Mouse (Mus musculus): ENCODE data around the gene Slfn3. TPM values are rescaled to one million over a fixed set of nuclear protein-coding genes. Genes with fewer than 3 reads are reported as not detected.
"Not testable (repeated sequence)": the region's sequence is repeated elsewhere in the genome, so short reads cannot be mapped to it uniquely, and the experiment has no call there.

The Slfn3 gene
- polyA plus RNA-seq, 1 experiment from 2014 or later: 2.0 TPM

- peaks cover 19% of the 10 kb centered on the region for H3K36me3 ChIP-seq (ENCODE audit: control insufficient read depth, insufficient read depth)
- 13% methylated on average over 9 of the region's 9 CpGs for WGBS (ENCODE audit: insufficient replicate concordance)
- peak; percentile 91 for ATAC-seq (ENCODE audit: low read depth)
- peak overlapping the region; percentile 74 for H3K4me3 ChIP-seq (ENCODE audit: low read depth, low read length)
- peak overlapping the region; percentile 75 for H3K4me2 ChIP-seq (ENCODE audit: low read depth, low read length)
- H3K27me3 ChIP-seq (ENCODE audit: control insufficient read depth, insufficient read depth, low read depth, low read length): no peaks in the 10 kb centered on the region
- H3K9ac ChIP-seq (ENCODE audit: low read depth, low read length): peak overlapping the region; percentile 79
- H3K27ac ChIP-seq (ENCODE audit: low read length): peak overlapping the region; percentile 93
- no peaks in the 10 kb centered on the region for H3K9me3 ChIP-seq (replicated peaks; ENCODE audit: control insufficient read depth, low read length)
- peaks cover 9% of the 10 kb centered on the region for H3K4me1 ChIP-seq (ENCODE audit: control insufficient read depth, low read depth, low read length)
Observed at GRCm38 (mm10) chr11:83224217-83224616, 33.1 kb downstream of the Slfn3 start.

- Histone ChIP-seq H3K27me3 (ENCODE audit: control insufficient read depth, insufficient read depth, low read depth, low read length) (no peaks in the 10 kb centered on the region), H3K4me3 (ENCODE audit: low read depth, low read length) (peak overlapping the region; percentile 74), H3K4me1 (ENCODE audit: control insufficient read depth, low read depth, low read length) (peaks cover 9% of the 10 kb centered on the region), H3K27ac (ENCODE audit: low read length) (peak overlapping the region; percentile 93), H3K9ac (ENCODE audit: low read depth, low read length) (peak overlapping the region; percentile 79), H3K9me3 (replicated peaks; ENCODE audit: control insufficient read depth, low read length) (no peaks in the 10 kb centered on the region), H3K36me3 (ENCODE audit: control insufficient read depth, insufficient read depth) (peaks cover 19% of the 10 kb centered on the region), H3K4me2 (ENCODE audit: low read depth, low read length) (peak overlapping the region; percentile 75)
- WGBS (ENCODE audit: insufficient replicate concordance): 13% methylated on average over 3 of the region's 3 CpGs
- ATAC-seq (ENCODE audit: low read depth): peak; percentile 30; the same call in 1 of the 2 replicates
Observed at GRCm38 (mm10) chr11:83224750-83225149, 33.6 kb downstream of the Slfn3 start.

GRCm38 (mm10) chr11:83225371-83225960 lies 34.3 kb downstream of the Slfn3 start:
- Histone ChIP-seq H3K27me3 (ENCODE audit: control insufficient read depth, insufficient read depth, low read depth, low read length) (no peaks in the 10 kb centered on the region), H3K4me2 (ENCODE audit: low read depth, low read length) (peak overlapping the region; percentile 75), H3K4me1 (ENCODE audit: control insufficient read depth, low read depth, low read length) (peaks cover 9% of the 10 kb centered on the region), H3K9ac (ENCODE audit: low read depth, low read length) (peak overlapping the region; percentile 79), H3K36me3 (ENCODE audit: control insufficient read depth, insufficient read depth) (peaks cover 19% of the 10 kb centered on the region), H3K9me3 (replicated peaks; ENCODE audit: control insufficient read depth, low read length) (no peaks in the 10 kb centered on the region), H3K4me3 (ENCODE audit: low read depth, low read length) (peak overlapping the region; percentile 74), H3K27ac (ENCODE audit: low read length) (peak overlapping the region; percentile 93)
- no peak for ATAC-seq (ENCODE audit: low read depth)
- 66% methylated on average over 9 of the region's 9 CpGs for WGBS (ENCODE audit: insufficient replicate concordance)

- H3K4me3 ChIP-seq (ENCODE audit: low read depth, low read length): no peak overlapping the region
- peaks cover 19% of the 10 kb centered on the region for H3K36me3 ChIP-seq (ENCODE audit: control insufficient read depth, insufficient read depth)
- WGBS (ENCODE audit: insufficient replicate concordance): 83% methylated on average over 7 of the region's 7 CpGs
- H3K4me1 ChIP-seq (ENCODE audit: control insufficient read depth, low read depth, low read length): peaks cover 9% of the 10 kb centered on the region
- H3K9me3 ChIP-seq (replicated peaks; ENCODE audit: control insufficient read depth, low read length): no peaks in the 10 kb centered on the region
- no peaks in the 10 kb centered on the region for H3K27me3 ChIP-seq (ENCODE audit: control insufficient read depth, insufficient read depth, low read depth, low read length)
- no peak overlapping the region for H3K9ac ChIP-seq (ENCODE audit: low read depth, low read length)
- H3K4me2 ChIP-seq (ENCODE audit: low read depth, low read length): no peak overlapping the region
- ATAC-seq (ENCODE audit: low read depth): no peak
- no peak overlapping the region for H3K27ac ChIP-seq (ENCODE audit: low read length)
Observed at GRCm38 (mm10) chr11:83227926-83228723, 37.0 kb downstream of the Slfn3 start.

GRCm38 (mm10) chr11:83230966-83231365 lies 39.8 kb downstream of the Slfn3 start:
- Histone ChIP-seq H3K4me3 (ENCODE audit: low read depth, low read length) (no peak overlapping the region), H3K4me2 (ENCODE audit: low read depth, low read length) (no peak overlapping the region), H3K9ac (ENCODE audit: low read depth, low read length) (no peak overlapping the region), H3K27me3 (ENCODE audit: control insufficient read depth, insufficient read depth, low read depth, low read length) (no peaks in the 10 kb centered on the region), H3K9me3 (replicated peaks; ENCODE audit: control insufficient read depth, low read length) (no peaks in the 10 kb centered on the region), H3K27ac (ENCODE audit: low read length) (peak overlapping the region; percentile 28; the same call in 1 of the 2 replicates), H3K36me3 (ENCODE audit: control insufficient read depth, insufficient read depth) (peaks cover 14% of the 10 kb centered on the region), H3K4me1 (ENCODE audit: control insufficient read depth, low read depth, low read length) (peaks cover 9% of the 10 kb centered on the region)
- peak; percentile 77 for ATAC-seq (ENCODE audit: low read depth)
- 40% methylated on average over 3 of the region's 3 CpGs for WGBS (ENCODE audit: insufficient replicate concordance)

GRCm38 (mm10) chr11:83233621-83234020 lies 42.5 kb downstream of the Slfn3 start:
- 26% methylated on average over 5 of the region's 5 CpGs for WGBS (ENCODE audit: insufficient replicate concordance)
- H3K27ac ChIP-seq (ENCODE audit: low read length): peak overlapping the region; percentile 75
- H3K27me3 ChIP-seq (ENCODE audit: control insufficient read depth, insufficient read depth, low read depth, low read length): not testable (repeated sequence)

GRCm38 (mm10) chr11:83237390-83237789 lies 46.3 kb downstream of the Slfn3 start:
- not testable (repeated sequence) for H3K9ac ChIP-seq (ENCODE audit: low read depth, low read length); H3K27me3 ChIP-seq (ENCODE audit: control insufficient read depth, insufficient read depth, low read depth, low read length); H3K36me3 ChIP-seq (ENCODE audit: control insufficient read depth, insufficient read depth); H3K4me2 ChIP-seq (ENCODE audit: low read depth, low read length); H3K9me3 ChIP-seq (replicated peaks; ENCODE audit: control insufficient read depth, low read length); H3K4me1 ChIP-seq (ENCODE audit: control insufficient read depth, low read depth, low read length); H3K27ac ChIP-seq (ENCODE audit: low read length)
- H3K4me3 ChIP-seq (ENCODE audit: low read depth, low read length): peak overlapping the region; percentile 20; the same call in 1 of the 2 replicates
- peak; percentile 55 for ATAC-seq (ENCODE audit: low read depth)
- WGBS (ENCODE audit: insufficient replicate concordance): 67% methylated on average over 9 of the region's 9 CpGs

More at GRCm38 (mm10) chr11:83233621-83234020, 42.5 kb downstream of the Slfn3 start:
- ATAC-seq (ENCODE audit: low read depth): peak; percentile 73
- not testable (repeated sequence) for H3K4me3 ChIP-seq (ENCODE audit: low read depth, low read length); H3K9me3 ChIP-seq (replicated peaks; ENCODE audit: control insufficient read depth, low read length); H3K36me3 ChIP-seq (ENCODE audit: control insufficient read depth, insufficient read depth); H3K9ac ChIP-seq (ENCODE audit: low read depth, low read length); H3K4me1 ChIP-seq (ENCODE audit: control insufficient read depth, low read depth, low read length)
- 0 out of 2 replicates have a peak overlapping the region, but pooled peaks have one; percentile 7 for H3K4me2 ChIP-seq (ENCODE audit: low read depth, low read length)

GRCm38 (mm10) chr11:83238389-83238788 lies 47.3 kb downstream of the Slfn3 start:
- Histone ChIP-seq H3K27ac (ENCODE audit: low read length) (peak overlapping the region; percentile 14), H3K9ac (ENCODE audit: low read depth, low read length) (no peak overlapping the region), H3K27me3 (ENCODE audit: control insufficient read depth, insufficient read depth, low read depth, low read length) (no peaks in the 10 kb centered on the region), H3K36me3 (ENCODE audit: control insufficient read depth, insufficient read depth) (peaks cover 2% of the 10 kb centered on the region; the same call in 1 of the 2 replicates), H3K4me3 (ENCODE audit: low read depth, low read length) (no peak overlapping the region), H3K4me2 (ENCODE audit: low read depth, low read length) (0 out of 2 replicates have a peak overlapping the region, but pooled peaks have one; percentile 12), H3K4me1 (ENCODE audit: control insufficient read depth, low read depth, low read length) (peaks cover 2% of the 10 kb centered on the region; the same call in 1 of the 2 replicates), H3K9me3 (replicated peaks; ENCODE audit: control insufficient read depth, low read length) (no peaks in the 10 kb centered on the region)
- 58% methylated on average over 2 of the region's 2 CpGs for WGBS (ENCODE audit: insufficient replicate concordance)
- peak; percentile 80 for ATAC-seq (ENCODE audit: low read depth)

- Histone ChIP-seq H3K9me3 (replicated peaks; ENCODE audit: control insufficient read depth, low read length) (no peaks in the 10 kb centered on the region), H3K27ac (ENCODE audit: low read length) (no peak overlapping the region), H3K4me1 (ENCODE audit: control insufficient read depth, low read depth, low read length) (peaks cover 2% of the 10 kb centered on the region; the same call in 1 of the 2 replicates), H3K4me2 (ENCODE audit: low read depth, low read length) (no peak overlapping the region), H3K9ac (ENCODE audit: low read depth, low read length) (no peak overlapping the region), H3K4me3 (ENCODE audit: low read depth, low read length) (no peak overlapping the region), H3K27me3 (ENCODE audit: control insufficient read depth, insufficient read depth, low read depth, low read length) (no peaks in the 10 kb centered on the region), H3K36me3 (ENCODE audit: control insufficient read depth, insufficient read depth) (peaks cover 12% of the 10 kb centered on the region)
- ATAC-seq (ENCODE audit: low read depth): no peak
- WGBS (ENCODE audit: insufficient replicate concordance): 53% methylated on average over 2 of the region's 2 CpGs
Observed at GRCm38 (mm10) chr11:83239811-83240210, 48.7 kb downstream of the Slfn3 start.
